Mouse (Mus musculus) mature B cell (primary cell): ENCODE data around the gene Abcb6.

Experiments
- in situ Hi-C: fragments of 300-500 bp; cut with MboI; formaldehyde crosslinking; loops from 2 replicates; pipeline ENCODE4 v1.14.3; 2019

The Abcb6 gene

GRCm38 (mm10) chr1:75145589-75145988 lies 34.6 kb downstream of the Abcb6 start:
- in situ Hi-C loops: no loop called here

- in situ Hi-C loops: no loop called here
These were observed 37.6 kb downstream of the Abcb6 start, which contains the start of the genes Cnppd1 and Retreg2 for GRCm38 (mm10) chr1:75142301-75143261. Gene Cnppd1 (minus strand): TSS chr1:75142711. Gene Retreg2 (plus strand): TSS chr1:75142778.

- in situ Hi-C loops: no loop called here
These were observed 38.6 kb downstream of the Abcb6 start for GRCm38 (mm10) chr1:75141486-75142190.

GRCm38 (mm10) chr1:75140601-75141190 lies 39.5 kb downstream of the Abcb6 start:
- in situ Hi-C loops: no loop called here

GRCm38 (mm10) chr1:75138448-75138847 lies 41.7 kb downstream of the Abcb6 start:
- in situ Hi-C loops: no loop called here

- in situ Hi-C loops: no loop called here
These were observed 43.5 kb downstream of the Abcb6 start for GRCm38 (mm10) chr1:75136730-75137129.

GRCm38 (mm10) chr1:75136293-75136692 lies 43.9 kb downstream of the Abcb6 start:
- in situ Hi-C loops: no loop called here

GRCm38 (mm10) chr1:75133421-75134207 lies 46.6 kb downstream of the Abcb6 start, which contains the start of gene Slc23a3:
Gene Slc23a3 (minus strand): TSS chr1:75133890.
- in situ Hi-C loops: no loop called here

- in situ Hi-C loops: no loop called here
These were observed 51.6 kb downstream of the Abcb6 start for GRCm38 (mm10) chr1:75128641-75129040.

- in situ Hi-C loops: no loop called here
These were observed 54.8 kb downstream of the Abcb6 start for GRCm38 (mm10) chr1:75125418-75125817.

GRCm38 (mm10) chr1:75124346-75125321 lies 55.6 kb downstream of the Abcb6 start, which contains the start of gene Nhej1:
Gene Nhej1 (minus strand): TSS chr1:75125200.
- in situ Hi-C loops: no loop called here

- in situ Hi-C loops: no loop called here
These were observed 58.0 kb downstream of the Abcb6 start for GRCm38 (mm10) chr1:75122211-75122610.
